Mouse (Mus musculus) kidney, postnatal 0 days (tissue): ENCODE measurements around the gene Gm20388. TPM values are rescaled to one million over a fixed set of nuclear protein-coding genes. Genes with fewer than 3 reads are reported as not detected.

Experiments used
- ATAC-seq: fragments of 200-750 bp; cut with Nextera tagmentation; replicated peaks from 2 replicates; pipeline ENCODE4 v1.8.0; 2017; ENCODE audit warnings: low read depth, moderate number of reproducible peaks, moderate TSS enrichment, moderate library complexity; ENCODE audit not compliant: low FRiP score
- DNase-seq: peaks from one replicate; pipeline ENCODE4 v3.0.0-alpha.2; 2016; ENCODE audit warnings: low spot score
- H3K27ac ChIP-seq: fragments of 300-500 bp; sonication (generic); 2 replicates; pipeline ENCODE4 v1.5.1; 2014; ENCODE audit warnings: mild to moderate bottlenecking
- H3K27me3 ChIP-seq: fragments of 300-500 bp; sonication (generic); 2 replicates; pipeline ENCODE4 v1.6.1; 2014; ENCODE audit warnings: low read length, mixed read lengths; ENCODE audit not compliant: insufficient read depth
- H3K36me3 ChIP-seq: fragments of 300-500 bp; sonication (generic); 2 replicates; pipeline ENCODE4 v1.6.1; 2014; ENCODE audit warnings: low read length, mixed read lengths; ENCODE audit not compliant: insufficient read depth
- H3K4me1 ChIP-seq: fragments of 300-500 bp; sonication (generic); replicated peaks from 2 replicates; pipeline ENCODE4 v1.6.1; 2014; ENCODE audit warnings: antibody characterized with exemption, low read length, mixed read lengths; ENCODE audit not compliant: insufficient read depth
- H3K4me2 ChIP-seq: fragments of 300-500 bp; sonication (generic); 2 replicates; pipeline ENCODE4 v1.6.1; 2014; ENCODE audit warnings: mild to moderate bottlenecking, low read length, moderate library complexity, mixed read lengths
- H3K4me3 ChIP-seq: fragments of 300-500 bp; sonication (generic); replicated peaks from 2 replicates; pipeline ENCODE4 v1.5.1; 2014; ENCODE audit warnings: low read depth, low read length
- H3K9ac ChIP-seq: fragments of 300-500 bp; sonication (generic); 2 replicates; pipeline ENCODE4 v1.6.1; 2014; ENCODE audit warnings: low read depth, low read length
- H3K9me3 ChIP-seq: fragments of 300-500 bp; sonication (generic); replicated peaks from 2 replicates; pipeline ENCODE4 v1.6.1; 2016; ENCODE audit warnings: low read length, inconsistent platforms, mixed read lengths
- CTCF ChIP-seq: IDR thresholded peaks from 2 replicates; pipeline ENCODE4 v1.5.1; 2016; ENCODE audit warnings: antibody characterized with exemption, low read depth, mild to moderate bottlenecking, moderate library complexity
- WGBS: fragments of 180-500 bp; shearing (Covaris S2); extraction: QIAGEN DNeasy Blood & Tissue Kit; methylation state at CpG from one replicate; pipeline ENCODE4 v1.1.7; 2014; 5-methylcytosine and 5-hydroxymethylcytosine counted together
- polyA plus RNA-seq: library from polyadenylated mRNA; unstranded; fragments of >200 nt; fragmentation: Nextera tagmentation; extraction: Ambion mirVana; gene quantifications from 2 replicates; pipeline ENCODE4 v1.2.1, GENCODE M21; 2015

Gene Gm20388
- polyA plus RNA-seq, 1 experiment from 2014 or later: not detected

DNA sequence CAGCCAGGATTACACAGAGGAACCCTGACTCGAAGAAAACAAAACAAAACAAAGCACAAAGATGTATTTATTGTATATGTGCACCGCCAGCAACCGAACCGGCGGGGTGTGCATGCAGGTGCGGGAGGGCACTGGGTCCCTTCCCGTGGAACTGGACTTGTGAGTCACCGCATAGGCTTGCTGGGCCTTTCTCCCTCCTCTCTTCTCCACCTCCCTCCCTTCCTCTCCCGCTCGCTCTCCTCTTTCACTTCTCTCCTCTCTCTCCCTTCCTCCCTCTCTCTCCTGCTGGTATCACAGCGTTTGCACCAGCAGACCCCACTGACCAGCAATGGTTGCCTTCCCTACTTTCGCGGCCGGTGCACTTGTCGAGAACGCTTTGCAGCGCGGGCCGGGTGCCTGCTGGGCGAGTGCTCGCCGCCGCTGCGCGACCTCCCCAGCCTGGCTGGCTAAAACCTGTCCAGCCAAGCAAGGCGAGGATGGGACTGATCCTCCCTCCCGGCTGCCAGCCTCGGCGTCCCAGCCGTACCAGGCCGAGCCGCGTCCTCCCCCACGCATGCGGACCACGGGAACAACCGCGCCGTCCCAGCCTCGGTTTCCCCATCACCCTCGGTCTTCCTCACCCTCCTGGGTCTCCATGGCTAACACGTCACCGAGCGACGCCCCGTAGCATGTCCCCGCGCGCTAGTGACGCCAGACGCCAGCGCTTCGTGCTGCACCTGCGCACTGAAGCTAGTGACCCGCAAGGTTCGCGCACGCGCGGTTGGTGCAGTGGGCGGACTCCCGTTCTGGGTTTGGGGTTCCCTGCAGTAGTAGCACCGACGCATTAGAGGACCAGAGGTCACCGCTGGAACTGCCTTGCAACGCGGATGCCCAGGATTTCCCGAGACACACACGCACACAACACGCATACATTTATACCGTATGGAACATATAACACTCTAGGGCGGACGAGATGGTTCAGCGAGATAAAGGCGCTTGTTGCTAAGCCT is 1197.3 kb downstream of the Gm20388 start, which contains the start of gene Mthfsd:
Mthfsd (minus strand) TSS at position 725 of the 989 bp plus-strand sequence.
- peak within 1 kb of the TSS; percentile 73 for H3K27ac ChIP-seq
- H3K4me3 ChIP-seq: peak within 1 kb of the TSS; percentile 84
- H3K4me1 ChIP-seq: peaks cover 6% of the 10 kb centered on the region; the same call in 1 of the 2 replicates
- 0 out of 2 replicates have a peak, but pooled peaks have one; percentile 6 for TF ChIP-seq CTCF
- no peaks in the 10 kb centered on the region for H3K9me3 ChIP-seq
- H3K4me2 ChIP-seq: peak within 1 kb of the TSS; percentile 82
- H3K9ac ChIP-seq: peak within 1 kb of the TSS; percentile 87
- under 1% methylated on average over 75 of the region's 75 CpGs for whole genome bisulfite sequencing
- peak; percentile 86 for ATAC-seq
- peak; percentile 97 for DNase-seq
- H3K36me3 ChIP-seq: peaks cover 11% of the 10 kb centered on the region
- H3K27me3 ChIP-seq: 0 out of 2 replicates have a peak, but pooled peaks cover 5% of the 10 kb centered on the region

DNA sequence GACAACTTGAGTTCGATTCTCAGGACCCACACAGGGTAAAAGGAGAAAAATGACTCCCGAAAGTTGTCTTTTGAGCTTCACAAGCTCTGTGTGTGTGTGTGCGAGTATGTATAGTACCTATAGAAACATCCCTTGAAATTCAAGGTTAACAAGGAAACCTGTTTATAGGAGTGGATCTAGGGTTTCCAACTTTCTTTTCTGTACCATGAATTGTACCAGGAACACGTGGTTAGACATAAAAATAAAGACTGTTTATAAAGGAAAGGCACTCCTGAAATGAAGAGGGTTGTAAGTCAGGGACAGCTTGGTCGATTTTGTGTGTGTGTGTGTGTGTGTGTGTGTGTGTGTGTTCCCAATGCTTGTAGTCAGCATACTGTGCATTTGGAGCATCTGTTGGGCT is 1198.0 kb downstream of the Gm20388 start:
- H3K36me3 ChIP-seq: peaks cover 5% of the 10 kb centered on the region; the same call in 1 of the 2 replicates
- DNase-seq (no peak), ATAC-seq (no peak)
- H3K4me2 ChIP-seq: peak overlapping the region; percentile 82
- peak overlapping the region; percentile 87; the same call in 1 of the 2 replicates for H3K9ac ChIP-seq
- WGBS: 13% methylated on average over 5 of the region's 5 CpGs
- no peak overlapping the region for H3K27ac ChIP-seq
- H3K4me1 ChIP-seq: peaks cover 9% of the 10 kb centered on the region; the same call in 1 of the 2 replicates
- TF ChIP-seq CTCF: no peak
- no peaks in the 10 kb centered on the region for H3K9me3 ChIP-seq
- H3K27me3 ChIP-seq: 0 out of 2 replicates have a peak, but pooled peaks cover 5% of the 10 kb centered on the region
- H3K4me3 ChIP-seq: peak overlapping the region; percentile 84

DNA sequence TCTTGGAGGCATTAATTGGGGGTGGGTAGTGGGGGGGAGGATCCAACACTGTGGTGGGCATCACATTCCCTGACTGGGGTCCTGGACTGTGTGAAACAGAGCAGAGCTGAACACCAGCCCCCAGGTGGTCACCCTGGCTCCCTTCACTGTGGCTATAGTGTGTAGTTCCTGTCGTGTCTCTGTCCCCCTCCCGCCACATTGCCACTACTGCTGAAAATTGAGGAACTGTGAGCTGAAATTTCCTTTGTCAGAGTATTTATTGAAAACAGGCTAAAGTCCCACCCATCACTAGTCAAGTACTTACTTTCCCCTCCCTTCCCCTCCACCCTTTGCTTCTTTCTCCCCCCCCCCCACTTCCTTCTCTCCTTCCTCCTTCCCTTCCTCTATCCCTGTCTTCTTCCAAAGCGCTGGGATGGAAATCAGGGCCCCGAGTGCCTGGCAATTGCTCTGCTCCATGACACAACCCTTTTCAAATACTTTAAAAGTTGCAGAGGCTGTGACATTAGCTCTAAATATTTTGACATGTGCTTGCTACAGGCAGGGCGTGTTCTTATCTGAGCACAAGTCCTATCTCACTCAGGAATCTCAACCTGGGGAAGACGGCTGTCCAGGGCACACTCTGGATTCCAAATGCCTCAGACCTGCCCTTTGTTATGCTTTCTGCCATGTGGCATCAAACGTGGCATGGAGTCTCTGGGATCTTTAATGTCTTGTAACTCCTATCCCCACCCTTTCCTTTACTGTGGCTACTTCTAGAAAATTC is 1200.7 kb downstream of the Gm20388 start:
- DNase-seq (no peak), ATAC-seq (no peak)
- Histone ChIP-seq H3K27me3 (peaks cover 8% of the 10 kb centered on the region; the same call in 1 of the 2 replicates), H3K4me3 (no peak overlapping the region), H3K4me2 (no peak overlapping the region), H3K4me1 (peaks cover 13% of the 10 kb centered on the region; the same call in 1 of the 2 replicates), H3K9ac (no peak overlapping the region), H3K9me3 (no peaks in the 10 kb centered on the region), H3K36me3 (no peaks in the 10 kb centered on the region), H3K27ac (no peak overlapping the region)
- TF ChIP-seq CTCF: no peak
- 48% methylated on average over 7 of the region's 7 CpGs for WGBS

DNA sequence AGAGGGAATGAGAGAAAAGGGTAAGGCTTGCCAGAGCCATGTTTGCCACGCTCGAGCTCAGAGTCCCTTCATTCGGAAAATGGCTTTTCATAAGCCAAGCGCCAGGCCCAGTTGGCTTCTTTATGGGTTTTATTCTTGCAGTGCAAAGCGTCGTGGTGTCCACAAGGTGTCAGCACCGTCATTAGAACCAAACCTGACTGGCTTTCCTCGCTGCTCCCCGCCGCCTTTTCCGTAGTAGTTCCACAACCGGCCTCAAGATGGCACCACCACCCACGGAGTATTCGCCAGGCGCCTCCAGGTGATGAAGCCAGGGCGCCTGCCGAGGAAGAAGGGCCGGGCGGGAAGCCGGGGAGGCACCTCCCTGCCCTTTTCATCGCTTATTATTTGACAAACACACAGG is 1202.6 kb downstream of the Gm20388 start:
- ATAC-seq: no peak
- no peak overlapping the region for H3K9ac ChIP-seq
- 0 out of 2 replicates have a peak overlapping the region, but pooled peaks have one; percentile 3 for H3K4me3 ChIP-seq
- H3K9me3 ChIP-seq: no peaks in the 10 kb centered on the region
- no peak overlapping the region for H3K27ac ChIP-seq
- H3K36me3 ChIP-seq: peaks cover 8% of the 10 kb centered on the region; the same call in 1 of the 2 replicates
- WGBS: under 1% methylated on average over 21 of the region's 21 CpGs
- TF ChIP-seq CTCF: peak; percentile 100
- H3K27me3 ChIP-seq: peaks cover 8% of the 10 kb centered on the region; the same call in 1 of the 2 replicates
- 0 out of 2 replicates have a peak, but pooled peaks cover 7% of the 10 kb centered on the region for H3K4me1 ChIP-seq
- peak; percentile 96 for DNase-seq
- H3K4me2 ChIP-seq: peak overlapping the region; percentile 54

DNA sequence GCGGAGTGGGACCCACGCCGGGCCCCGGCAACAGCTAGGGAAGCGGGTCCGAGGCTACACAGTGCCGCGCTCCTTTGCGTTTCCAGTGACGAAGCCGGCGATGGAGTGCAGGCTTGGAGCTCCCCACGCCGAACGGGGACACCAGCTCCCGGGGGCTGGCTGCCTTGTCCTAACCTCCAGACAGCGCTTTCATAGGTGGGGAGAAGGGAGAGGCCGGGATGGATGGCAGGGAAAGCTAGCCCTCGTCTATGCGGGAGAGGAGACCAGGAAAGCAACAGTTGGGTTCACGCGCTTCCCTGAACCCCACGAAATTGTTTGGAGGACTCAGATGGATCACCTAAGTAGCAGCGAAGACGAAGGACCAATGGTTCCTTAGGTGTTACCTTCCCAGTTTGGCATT is 1204.5 kb downstream of the Gm20388 start:
- peaks cover 8% of the 10 kb centered on the region; the same call in 1 of the 2 replicates for H3K27me3 ChIP-seq
- peak overlapping the region; percentile 47 for H3K9ac ChIP-seq
- ATAC-seq (no peak), DNase-seq (no peak)
- H3K36me3 ChIP-seq: peaks cover 8% of the 10 kb centered on the region; the same call in 1 of the 2 replicates
- 0 out of 2 replicates have a peak, but pooled peaks cover 7% of the 10 kb centered on the region for H3K4me1 ChIP-seq
- no peaks in the 10 kb centered on the region for H3K9me3 ChIP-seq
- no peak for TF ChIP-seq CTCF
- WGBS: 6% methylated on average over 25 of the region's 25 CpGs
- H3K4me3 ChIP-seq: peak overlapping the region; percentile 86
- H3K27ac ChIP-seq: peak overlapping the region; percentile 25
- H3K4me2 ChIP-seq: peak overlapping the region; percentile 54
